Mouse (Mus musculus) testis, adult 2 months (tissue): ENCODE data around the gene Fnip2.

Experiments
- CTCF ChIP-seq: fragments of 200-500 bp; IDR thresholded peaks from 2 replicates; pipeline ENCODE4 v1.5.1; 2012; ENCODE audit warnings: low read depth, mild to moderate bottlenecking, inconsistent platforms, low read length, moderate library complexity; ENCODE audit not compliant: control insufficient read depth, insufficient read depth, insufficient replicate concordance
- POLR2A ChIP-seq: fragments of 200-500 bp; IDR thresholded peaks from 2 replicates; pipeline ENCODE4 v1.6.1; 2012; ENCODE audit warnings: low read depth, mild to moderate bottlenecking, inconsistent platforms, low read length, moderate library complexity; ENCODE audit not compliant: control insufficient read depth

GRCm38 (mm10) chr3:79469440-79469839 lies 98.2 kb downstream of the Fnip2 start:
- TF ChIP-seq CTCF = no peak
- no peak for TF ChIP-seq POLR2A
